Mouse (Mus musculus): Measurements from ENCODE around the gene Vipr2. TPM values are rescaled to one million over a fixed set of nuclear protein-coding genes. Genes with fewer than 3 reads are reported as not detected.
A peak's percentile ranks its signal among the peaks of the same experiment; 100 is the strongest.

Vipr2 gene
- polyA plus RNA-seq, 1 experiment from 2014 or later = 1.8 TPM

DNA sequence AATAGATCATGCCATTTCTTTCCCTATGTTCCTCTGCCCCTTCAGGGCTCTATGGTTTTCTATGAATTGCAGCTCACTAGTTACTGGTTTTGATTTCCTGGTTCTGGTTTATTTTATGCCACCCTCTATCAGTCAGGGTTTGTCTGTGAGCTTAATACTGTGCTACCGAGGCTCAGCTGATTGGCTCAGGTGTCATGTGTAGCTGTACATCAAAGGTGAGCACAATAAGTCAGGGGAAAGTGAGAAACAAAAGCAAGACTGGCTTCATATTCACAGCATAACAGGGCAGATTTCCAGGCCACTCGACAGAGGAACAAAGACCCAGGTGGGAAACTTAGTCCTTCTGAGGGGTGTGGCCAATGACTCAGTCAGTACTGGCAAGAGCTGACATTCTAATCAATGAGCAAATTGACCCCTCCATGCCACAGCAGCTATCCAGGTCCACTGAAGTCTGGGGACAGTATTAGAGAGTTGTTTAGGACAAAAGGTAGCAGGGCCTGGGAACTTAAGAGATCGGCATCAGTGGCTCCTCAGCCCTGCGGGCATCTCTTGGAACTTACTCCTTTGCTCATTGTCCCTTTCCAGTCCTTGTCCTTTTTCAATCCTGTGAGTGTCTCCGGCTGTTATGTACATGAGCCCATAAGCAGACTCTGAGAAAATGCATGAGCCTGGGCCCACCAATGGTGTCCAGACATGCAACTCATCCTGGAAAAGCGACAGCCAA, 105.8 kb downstream of the Vipr2 start:
- Histone ChIP-seq H3K27me3 (ENCODE audit: low read depth, poor library complexity, severe bottlenecking) (no peaks in the 10 kb centered on the region), H3K27ac (no peak overlapping the region), H3K4me3 (no peak overlapping the region), H3K4me1 (no peaks in the 10 kb centered on the region), H3K36me3 (no peaks in the 10 kb centered on the region), H3K9me3 (replicated peaks) (no peaks in the 10 kb centered on the region)
- no peak for DNase-seq (ENCODE audit: low spot score)
- WGBS = 83% methylated on average over 6 of the region's 6 CpGs

DNA sequence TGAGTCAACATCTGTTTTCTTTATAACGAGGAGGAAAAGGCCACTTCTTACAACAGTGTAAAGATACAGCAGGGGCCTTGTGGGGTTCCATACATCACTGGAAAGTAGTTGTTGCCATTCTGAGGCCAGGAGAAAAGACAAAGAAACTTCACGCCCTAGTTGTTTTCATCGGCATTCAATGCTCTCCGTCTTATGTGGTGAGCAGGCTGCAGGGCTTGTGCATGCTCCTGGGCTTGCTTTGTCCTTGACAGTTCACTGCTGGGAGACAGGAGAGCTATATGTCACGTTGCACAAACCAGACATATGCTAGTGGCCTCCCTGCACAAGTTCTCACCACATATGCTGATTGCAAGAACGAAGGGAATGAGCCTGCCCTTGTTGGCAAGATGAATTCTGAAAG, 116.4 kb downstream of the Vipr2 start:
- H3K27ac ChIP-seq = 0 out of 2 replicates have a peak overlapping the region, but pooled peaks have one; percentile 30
- no peak overlapping the region for H3K4me3 ChIP-seq
- DNase-seq (ENCODE audit: low spot score) = no peak
- WGBS = 79% methylated on average over 6 of the region's 6 CpGs
- no peaks in the 10 kb centered on the region for H3K27me3 ChIP-seq (ENCODE audit: low read depth, poor library complexity, severe bottlenecking)
- H3K4me1 ChIP-seq = peaks cover 5% of the 10 kb centered on the region; the same call in 1 of the 2 replicates
- no peaks in the 10 kb centered on the region for H3K9me3 ChIP-seq (replicated peaks)
- no peaks in the 10 kb centered on the region for H3K36me3 ChIP-seq

DNA sequence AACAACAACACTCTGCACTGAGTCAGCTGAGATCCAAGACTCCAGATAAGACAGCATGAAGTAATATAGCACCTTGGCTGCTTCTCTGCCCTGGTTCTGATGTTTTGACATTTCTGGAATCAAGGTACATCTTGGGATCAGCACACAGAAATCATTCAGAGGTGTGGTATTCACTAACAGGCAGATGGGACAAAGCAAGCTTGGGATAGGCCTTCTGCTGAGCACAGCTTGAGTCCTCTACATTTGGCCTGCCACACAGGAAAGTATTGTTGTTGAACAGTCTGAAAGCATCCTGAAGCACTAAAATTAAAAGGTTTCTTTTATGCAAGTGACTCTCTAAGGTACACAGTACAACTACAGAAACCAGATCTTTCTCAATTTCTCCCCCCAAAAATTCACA, 117.1 kb downstream of the Vipr2 start:
- H3K9me3 ChIP-seq (replicated peaks) = no peaks in the 10 kb centered on the region
- no peaks in the 10 kb centered on the region for H3K36me3 ChIP-seq
- peaks cover 7% of the 10 kb centered on the region; the same call in 1 of the 2 replicates for H3K4me1 ChIP-seq
- no peak for DNase-seq (ENCODE audit: low spot score)
- no peak overlapping the region for H3K27ac ChIP-seq
- no peaks in the 10 kb centered on the region for H3K27me3 ChIP-seq (ENCODE audit: low read depth, poor library complexity, severe bottlenecking)
- H3K4me3 ChIP-seq = no peak overlapping the region

Small RNAs within 50 kb of the gene (microRNA-seq; reads per million reads assigned to microRNA genes)
- gene Gm44372 = not detected

Other genes starting within 250 kb of the Vipr2 start
- 51.6 and 59.9 TPM in 2 replicates for gene Zfp386, start 30.0 kb upstream of the Vipr2 start, polyA plus RNA-seq (2016; fragmentation: Nextera tagmentation; extraction: Ambion mirVana)
- gene Wdr60, start 185.3 kb downstream of the Vipr2 start, polyA plus RNA-seq (2016; fragmentation: Nextera tagmentation; extraction: Ambion mirVana) = 12.6 and 17.9 TPM in 2 replicates
- not detected in 2 replicates for gene Gm11027, start 197.7 kb downstream of the Vipr2 start, polyA plus RNA-seq (2016; fragmentation: Nextera tagmentation; extraction: Ambion mirVana)
- 12.7 and 15.4 TPM in 2 replicates for gene Esyt2, start 203.5 kb downstream of the Vipr2 start, polyA plus RNA-seq (2016; fragmentation: Nextera tagmentation; extraction: Ambion mirVana)